8 mouse cellular contexts compared by ENCODE assay signal in the genomic region with DNA sequence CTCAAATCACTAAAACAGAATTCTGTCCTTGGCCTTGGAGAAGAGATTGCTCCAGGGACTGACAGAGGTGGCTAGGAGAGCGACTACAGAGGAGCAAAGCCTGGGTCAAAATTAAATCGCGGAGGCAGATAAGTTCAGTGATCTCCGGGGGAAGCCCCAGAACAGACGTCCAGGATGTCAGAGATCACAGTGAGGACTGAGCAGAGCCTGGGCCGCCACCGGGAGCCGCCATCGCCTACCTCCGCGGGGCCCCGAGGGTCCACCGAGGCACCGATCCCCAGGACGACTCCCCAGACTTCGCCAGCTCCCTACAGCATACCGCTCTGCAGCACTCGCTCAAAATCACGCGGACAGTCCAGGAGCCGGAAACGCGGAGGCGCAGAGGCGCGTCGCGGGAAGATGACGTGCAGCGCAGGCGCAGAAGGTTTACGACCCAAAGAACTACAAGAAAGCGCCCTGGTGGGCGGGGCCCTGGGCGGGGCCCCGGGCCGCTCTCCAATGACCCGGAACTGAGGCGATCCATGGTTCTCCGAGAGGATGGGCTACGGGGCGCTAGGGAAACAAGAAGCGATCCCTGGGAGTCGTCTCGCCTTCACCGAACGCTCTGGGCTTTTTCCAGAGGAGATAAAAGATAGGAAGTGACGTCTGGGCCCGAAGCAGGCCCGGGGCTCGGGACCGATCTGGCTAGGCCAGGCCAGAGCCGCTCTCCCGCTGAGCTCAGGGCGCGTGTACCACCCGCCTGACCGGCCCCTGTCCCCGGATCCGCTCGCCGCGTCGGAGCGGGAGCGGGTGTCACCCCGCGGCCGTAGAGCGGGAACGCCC. TPM values are rescaled to one million over a fixed set of nuclear protein-coding genes. Genes with fewer than 3 reads are reported as not detected.
DNase-seq lines count a peak whose midpoint lies in the region; ATAC-seq and TF ChIP-seq lines count a peak whose summit lies in the region.

A gene (minus strand): TSS at position 406 of the 822 bp plus-strand sequence.
A gene (plus strand): TSS at position 439 of the 822 bp plus-strand sequence.

- no peak for TF ChIP-seq CTCF in ES-Bruce4 (IDR thresholded peaks at IDR 0.05; ENCODE audit: low read depth, low read length)
- TF ChIP-seq CTCF in liver, postnatal 0 days (IDR thresholded peaks at IDR 0.05; ENCODE audit: low read depth) = no peak

- no peak for TF ChIP-seq POLR2A in ES-Bruce4 (IDR thresholded peaks at IDR 0.05; ENCODE audit: insufficient read depth, low read length)

- TF ChIP-seq EP300 in ES-Bruce4 (IDR thresholded peaks at IDR 0.05; ENCODE audit: insufficient read depth, low read depth, low read length) = no peak
- peak; percentile 69; the same call in 1 of the 2 replicates for TF ChIP-seq EP300 in liver, postnatal 0 days (IDR thresholded peaks at IDR 0.05; ENCODE audit: low read depth)

- peak; percentile 98 to 99 for DNase-seq in heart, postnatal 10 days
- peak; percentile 85 for DNase-seq in large intestine, adult 2 months (ENCODE audit: low read depth, low spot score)
- DNase-seq in liver, postnatal 0 days = peak; percentile 99
- peak; percentile 99 for DNase-seq in testis, postnatal 10 days (ENCODE audit: low spot score)

- no peaks in the 10 kb centered on the region for H3K27me3 ChIP-seq in ES-Bruce4 (ENCODE audit: control insufficient read depth, insufficient read depth, low read length, poor library complexity, severe bottlenecking)
- H3K27me3 ChIP-seq in forebrain, embryonic 13.5 days = no peaks in the 10 kb centered on the region
- H3K27me3 ChIP-seq in liver, postnatal 0 days (ENCODE audit: insufficient read depth, low read length) = no peaks in the 10 kb centered on the region
- no peaks in the 10 kb centered on the region for H3K27me3 ChIP-seq in neural tube, embryonic 14.5 days (ENCODE audit: control insufficient read depth, insufficient read depth, low read length)

- H3K4me3 ChIP-seq in ES-Bruce4 (ENCODE audit: low read depth, low read length) = peak within 1 kb of the TSS; percentile 98
- peak within 1 kb of the TSS; percentile 87 for H3K4me3 ChIP-seq in forebrain, embryonic 13.5 days
- peak within 1 kb of the TSS; percentile 74 for H3K4me3 ChIP-seq in liver, postnatal 0 days (ENCODE audit: low read depth, low read length)
- H3K4me3 ChIP-seq in neural tube, embryonic 14.5 days (ENCODE audit: low read depth, low read length) = peak within 1 kb of the TSS; percentile 87

- H3K27ac ChIP-seq in ES-Bruce4 (ENCODE audit: insufficient read depth, low read length) = no peak within 1 kb of the TSS
- peak within 1 kb of the TSS; percentile 96 for H3K27ac ChIP-seq in forebrain, embryonic 13.5 days
- peak within 1 kb of the TSS; percentile 96 for H3K27ac ChIP-seq in liver, postnatal 0 days (ENCODE audit: low read depth)
- peak within 1 kb of the TSS; percentile 86 for H3K27ac ChIP-seq in neural tube, embryonic 14.5 days (ENCODE audit: low read depth, low read length)

- H3K36me3 ChIP-seq in ES-Bruce4 (ENCODE audit: control insufficient read depth, insufficient read depth, low read length, poor library complexity, severe bottlenecking) = peaks cover 24% of the 10 kb centered on the region
- peaks cover 27% of the 10 kb centered on the region for H3K36me3 ChIP-seq in forebrain, embryonic 13.5 days (ENCODE audit: poor library complexity, severe bottlenecking)
- peaks cover 24% of the 10 kb centered on the region for H3K36me3 ChIP-seq in liver, postnatal 0 days (replicated peaks; ENCODE audit: insufficient read depth, low read length)
- peaks cover 12% of the 10 kb centered on the region for H3K36me3 ChIP-seq in neural tube, embryonic 14.5 days (ENCODE audit: control insufficient read depth, insufficient read depth, low read length)

- no peaks in the 10 kb centered on the region for H3K9me3 ChIP-seq in ES-Bruce4 (replicated peaks; ENCODE audit: control insufficient read depth, insufficient read depth, low read length, poor library complexity, severe bottlenecking)
- H3K9me3 ChIP-seq in forebrain, embryonic 13.5 days (replicated peaks) = no peaks in the 10 kb centered on the region
- no peaks in the 10 kb centered on the region for H3K9me3 ChIP-seq in liver, postnatal 0 days (ENCODE audit: low read length)
- H3K9me3 ChIP-seq in neural tube, embryonic 14.5 days (ENCODE audit: control insufficient read depth, low read length) = no peaks in the 10 kb centered on the region

- ATAC-seq in cerebellum, adult (ENCODE audit: insufficient number of reproducible peaks, low FRiP score, low TSS enrichment) = peak; percentile 96
- ATAC-seq in forebrain, embryonic 13.5 days = peak; percentile 99
- ATAC-seq in liver, postnatal 0 days = peak; percentile 99
- ATAC-seq in neural tube, embryonic 14.5 days (ENCODE audit: low read depth) = peak; percentile 99

- H3K4me1 ChIP-seq in ES-Bruce4 (ENCODE audit: control insufficient read depth, insufficient read depth, low read length) = no peaks in the 10 kb centered on the region
- H3K4me1 ChIP-seq in forebrain, embryonic 13.5 days = peaks cover 24% of the 10 kb centered on the region
- peaks cover 17% of the 10 kb centered on the region for H3K4me1 ChIP-seq in liver, postnatal 0 days (ENCODE audit: insufficient read depth)
- peaks cover 11% of the 10 kb centered on the region for H3K4me1 ChIP-seq in neural tube, embryonic 14.5 days (ENCODE audit: control insufficient read depth, insufficient read depth, low read length)

- peak within 1 kb of the TSS; percentile 90 for H3K4me2 ChIP-seq in forebrain, embryonic 13.5 days
- peak within 1 kb of the TSS; percentile 91 for H3K4me2 ChIP-seq in liver, postnatal 0 days (ENCODE audit: low read depth, low read length)
- H3K4me2 ChIP-seq in neural tube, embryonic 14.5 days (ENCODE audit: low read depth, low read length) = peak within 1 kb of the TSS; percentile 76

- WGBS in forebrain, embryonic 13.5 days = under 1% methylated on average over 71 of the region's 71 CpGs
- WGBS in large intestine, adult 2 months = under 1% methylated on average over 71 of the region's 71 CpGs
- under 1% methylated on average over 63 of the region's 71 CpGs for WGBS in liver, postnatal 0 days (ENCODE audit: insufficient replicate concordance)
- under 1% methylated on average over 71 of the region's 71 CpGs for WGBS in neural tube, embryonic 14.5 days

- H3K9ac ChIP-seq in ES-Bruce4 (ENCODE audit: low read depth, poor library complexity, severe bottlenecking) = peak within 1 kb of the TSS; percentile 78
- peak within 1 kb of the TSS; percentile 87 for H3K9ac ChIP-seq in forebrain, embryonic 13.5 days
- H3K9ac ChIP-seq in liver, postnatal 0 days (replicated peaks) = peak within 1 kb of the TSS; percentile 91
- H3K9ac ChIP-seq in neural tube, embryonic 14.5 days (replicated peaks; ENCODE audit: low read depth, low read length) = peak within 1 kb of the TSS; percentile 81

- intact Hi-C loops in heart, postnatal 10 days (cut with DNase I) = no loop called here

RNA-seq across cellular contexts. Expression of the first gene that starts in this region (rescaled TPM):
- polyA plus RNA-seq in ES-Bruce4 (2011; ENCODE audit: insufficient read depth, insufficient read length, low read depth, missing spikeins) = 47.6 and 48.3 TPM in 2 replicates
- polyA plus RNA-seq in forebrain, embryonic 13.5 days (2015; fragmentation: Nextera tagmentation; extraction: Ambion mirVana) = 31.3 and 32.1 TPM in 2 replicates
- total RNA-seq in heart, postnatal 10 days (2021) = 1 to 10 TPM; 7.7 to 8.3 TPM
- polyA plus RNA-seq in large intestine, adult 2 months (2012; rRNA removed) = 5.4 and 6.6 TPM in 2 replicates
- 5.7 and 7.5 TPM in 2 replicates for polyA plus RNA-seq in liver, postnatal 0 days (2015; fragmentation: Nextera tagmentation; extraction: Ambion mirVana)
- 32.1 and 34.4 TPM in 2 replicates for polyA plus RNA-seq in neural tube, embryonic 14.5 days (2014; fragmentation: Nextera tagmentation; extraction: Ambion mirVana)

RNA-seq across cellular contexts. Expression of the second gene that starts in this region (rescaled TPM):
- 34.4 and 34.6 TPM in 2 replicates for polyA plus RNA-seq in ES-Bruce4 (2011; ENCODE audit: insufficient read depth, insufficient read length, low read depth, missing spikeins)
- 43.3 and 45.8 TPM in 2 replicates for polyA plus RNA-seq in forebrain, embryonic 13.5 days (2015; fragmentation: Nextera tagmentation; extraction: Ambion mirVana)
- 10 to 100 TPM; 23.5 to 23.7 TPM for total RNA-seq in heart, postnatal 10 days (2021)
- polyA plus RNA-seq in large intestine, adult 2 months (2012; rRNA removed) = 11.7 and 15.3 TPM in 2 replicates
- polyA plus RNA-seq in liver, postnatal 0 days (2015; fragmentation: Nextera tagmentation; extraction: Ambion mirVana) = 8.5 and 8.6 TPM in 2 replicates
- 83.6 and 96.9 TPM in 2 replicates for polyA plus RNA-seq in neural tube, embryonic 14.5 days (2014; fragmentation: Nextera tagmentation; extraction: Ambion mirVana)
